Mouse (Mus musculus): Measurements from ENCODE around the gene Gpr176. TPM values are rescaled to one million over a fixed set of nuclear protein-coding genes. Genes with fewer than 3 reads are reported as not detected.
"Not testable (repeated sequence)": the region's sequence is repeated elsewhere in the genome, so short reads cannot be mapped to it uniquely, and the experiment has no call there.

Gene Gpr176
- total RNA-seq, 2 experiments from 2014 or later: not detected

- ATAC-seq (ENCODE audit: poor library complexity, severe bottlenecking): no peak
Observed at GRCm38 (mm10) chr2:118303456-118303855, 69.8 kb downstream of the Gpr176 start.

GRCm38 (mm10) chr2:118301656-118302055 is 71.6 kb downstream of the Gpr176 start:
- ATAC-seq (ENCODE audit: poor library complexity, severe bottlenecking): no peak

GRCm38 (mm10) chr2:118301041-118301545 is 72.1 kb downstream of the Gpr176 start:
- no peak for ATAC-seq (ENCODE audit: poor library complexity, severe bottlenecking)

GRCm38 (mm10) chr2:118299981-118300380 is 73.2 kb downstream of the Gpr176 start:
- no peak for ATAC-seq (ENCODE audit: poor library complexity, severe bottlenecking)

- no peak for ATAC-seq (ENCODE audit: poor library complexity, severe bottlenecking)
Observed at GRCm38 (mm10) chr2:118298601-118299000, 74.6 kb downstream of the Gpr176 start.

GRCm38 (mm10) chr2:118297966-118298365 is 75.3 kb downstream of the Gpr176 start:
- no peak for ATAC-seq (ENCODE audit: poor library complexity, severe bottlenecking)

- no peak for ATAC-seq (ENCODE audit: poor library complexity, severe bottlenecking)
Observed at GRCm38 (mm10) chr2:118295505-118295904, 77.7 kb downstream of the Gpr176 start.

GRCm38 (mm10) chr2:118293583-118293982 is 79.6 kb downstream of the Gpr176 start:
- ATAC-seq (ENCODE audit: poor library complexity, severe bottlenecking): no peak

- not testable (repeated sequence) for ATAC-seq (ENCODE audit: poor library complexity, severe bottlenecking)
Observed at GRCm38 (mm10) chr2:118289066-118289460, 84.2 kb downstream of the Gpr176 start.

GRCm38 (mm10) chr2:118288326-118289065 is 84.7 kb downstream of the Gpr176 start:
- no peak for ATAC-seq (ENCODE audit: poor library complexity, severe bottlenecking)

GRCm38 (mm10) chr2:118287678-118288077 is 85.5 kb downstream of the Gpr176 start:
- ATAC-seq (ENCODE audit: poor library complexity, severe bottlenecking): no peak

- no peak for ATAC-seq (ENCODE audit: poor library complexity, severe bottlenecking)
Observed at GRCm38 (mm10) chr2:118282467-118282866, 90.8 kb downstream of the Gpr176 start.

- no peak for ATAC-seq (ENCODE audit: poor library complexity, severe bottlenecking)
Observed at GRCm38 (mm10) chr2:118278249-118278648, 95.0 kb downstream of the Gpr176 start.

GRCm38 (mm10) chr2:118271606-118272005 is 101.6 kb downstream of the Gpr176 start:
- no peak for ATAC-seq (ENCODE audit: poor library complexity, severe bottlenecking)

- no peak for ATAC-seq (ENCODE audit: poor library complexity, severe bottlenecking)
Observed at GRCm38 (mm10) chr2:118270213-118270612, 103.0 kb downstream of the Gpr176 start.

GRCm38 (mm10) chr2:118263914-118264201 is 109.4 kb downstream of the Gpr176 start:
- ATAC-seq (ENCODE audit: poor library complexity, severe bottlenecking): peak; percentile 48

- peak; percentile 50 for ATAC-seq (ENCODE audit: poor library complexity, severe bottlenecking)
Observed at GRCm38 (mm10) chr2:118263151-118263913, 109.9 kb downstream of the Gpr176 start.

- ATAC-seq (ENCODE audit: poor library complexity, severe bottlenecking): no peak
Observed at GRCm38 (mm10) chr2:118262673-118263072, 110.5 kb downstream of the Gpr176 start.

GRCm38 (mm10) chr2:118259746-118260145 is 113.5 kb downstream of the Gpr176 start:
- ATAC-seq (ENCODE audit: poor library complexity, severe bottlenecking): peak; percentile 47

- ATAC-seq (ENCODE audit: poor library complexity, severe bottlenecking): no peak
Observed at GRCm38 (mm10) chr2:118257094-118257493, 116.1 kb downstream of the Gpr176 start.

GRCm38 (mm10) chr2:118256621-118257053 is 116.6 kb downstream of the Gpr176 start, which contains the start of gene Fsip1:
Fsip1 (minus strand) TSS chr2:118256966.
- ATAC-seq (ENCODE audit: poor library complexity, severe bottlenecking): peak; percentile 97

- ATAC-seq (ENCODE audit: poor library complexity, severe bottlenecking): no peak
Observed at GRCm38 (mm10) chr2:118254516-118254915, 118.7 kb downstream of the Gpr176 start.

All from megakaryocyte, adult 5-6 weeks (primary cell).